Mouse (Mus musculus): ENCODE results near the gene Tmem165.

Tmem165 gene

DNA sequence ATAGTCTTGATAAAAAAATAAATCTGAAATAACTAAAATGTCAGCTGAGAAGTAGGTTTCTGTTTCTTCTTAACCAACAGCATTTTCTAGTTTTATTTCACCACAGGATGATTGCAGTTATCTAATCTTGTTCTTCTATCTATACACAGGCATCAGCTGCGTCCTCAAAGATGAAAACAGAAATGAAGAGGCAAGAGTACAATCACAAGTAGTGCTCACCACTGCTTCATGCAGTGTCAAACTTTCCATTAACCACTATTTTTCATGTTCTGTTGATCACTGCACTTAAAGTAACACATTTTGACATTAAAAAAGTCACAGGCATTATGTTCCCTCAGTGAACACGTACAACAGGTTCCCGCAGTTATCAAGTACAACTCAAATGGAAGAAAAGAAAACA is 67.3 kb downstream of the Tmem165 start:
- no peak for DNase-seq

Data from cerebellum, adult 11-12 months (tissue).